Mouse (Mus musculus): ENCODE measurements at regions not wholly inside any gene's neighbourhood (a gene's known extent, or its start where the extent isn't known, plus 50 kb on each side); places are given as distances from the start of the nearest gene placed in this dataset.

DNA sequence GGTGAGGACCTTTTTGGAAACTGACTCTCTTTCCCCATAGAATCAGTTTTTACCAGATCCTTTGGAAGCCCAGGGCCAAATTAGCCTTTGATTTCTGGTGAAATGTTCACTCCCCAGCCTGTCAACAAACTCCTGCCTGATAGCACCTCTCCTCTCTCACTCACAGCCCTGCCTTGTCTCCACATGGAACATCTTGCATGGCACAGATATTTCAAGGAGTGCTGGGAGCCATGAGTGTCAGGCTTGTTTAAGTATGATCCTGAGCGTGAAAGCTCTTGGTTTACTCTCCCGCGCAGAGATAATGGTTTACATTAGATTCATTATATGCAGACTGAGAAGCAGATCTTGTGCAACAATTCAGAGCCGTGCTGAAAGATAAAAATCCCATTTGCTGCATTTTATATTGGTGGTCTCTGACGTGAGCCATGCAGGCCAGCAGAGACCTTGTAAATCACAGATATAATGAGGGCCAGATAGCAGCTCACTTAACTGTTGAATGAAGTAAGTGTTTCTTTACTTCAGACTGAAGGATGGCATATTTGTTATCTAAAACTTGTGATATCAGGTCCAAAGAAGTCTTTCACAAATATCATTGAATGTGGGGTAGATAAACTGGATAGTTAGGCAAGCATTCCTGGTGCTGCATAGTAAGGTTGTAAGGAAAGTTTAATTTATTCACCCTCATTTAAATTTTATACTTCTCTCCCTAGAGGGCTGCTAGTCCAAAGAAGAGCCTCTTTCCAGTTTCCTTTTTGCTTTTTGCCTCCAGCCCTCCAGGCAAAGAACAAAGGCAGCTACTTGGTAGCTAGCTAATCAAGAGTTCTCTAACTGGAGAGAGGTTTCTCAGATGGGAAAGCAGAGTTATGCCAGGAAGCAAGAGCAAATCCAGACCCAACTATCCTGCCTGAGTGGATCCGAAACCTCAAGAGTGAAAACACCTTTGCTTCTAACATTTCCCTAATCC, 81.8 kb downstream of the Tbx18 start:
- Histone ChIP-seq H3K36me3 (ENCODE audit: control insufficient read depth, insufficient read depth, low read length, poor library complexity, severe bottlenecking) (no peaks in the 10 kb centered on the region), H3K9ac (ENCODE audit: insufficient read depth, low read depth, low read length, poor library complexity, severe bottlenecking) (no peak overlapping the region), H3K27ac (ENCODE audit: insufficient read depth, low read depth, low read length, poor library complexity, severe bottlenecking) (no peak overlapping the region), H3K4me1 (ENCODE audit: control insufficient read depth in 2 of 2, insufficient read depth in 2 of 2, low read length in 2 of 2, poor library complexity in 1 of 2) (no peaks in the 10 kb centered on the region), H3K9me3 (ENCODE audit: control insufficient read depth, insufficient read depth, low read depth, low read length) (no peaks in the 10 kb centered on the region), H3K4me3 (ENCODE audit: insufficient read depth in 1 of 2, low read depth in 1 of 2, low read length in 2 of 2, poor library complexity in 1 of 2, severe bottlenecking in 1 of 2) (no peak overlapping the region)
- no peak for DNase-seq (ENCODE audit: low read depth, low spot score)
- TF ChIP-seq ZC3H11A (IDR thresholded peaks at IDR 0.05; ENCODE audit: borderline replicate concordance, low read depth, low read length) (no peak), ZNF384 (IDR thresholded peaks at IDR 0.05; ENCODE audit: low read depth, low read length) (no peak), CHD2 (IDR thresholded peaks at IDR 0.05; ENCODE audit: low read depth, low read length) (no peak), HCFC1 (IDR thresholded peaks at IDR 0.05; ENCODE audit: borderline replicate concordance, insufficient read depth, low read length) (no peak), MAFK (IDR thresholded peaks at IDR 0.05; ENCODE audit: insufficient read depth, low read depth, low read length) (no peak)
- in situ Hi-C loops (cut with MboI; ENCODE audit: low sequenced_read_pairs in 2 of 2, unreplicated experiment in 2 of 2), result no loop called here

DNA sequence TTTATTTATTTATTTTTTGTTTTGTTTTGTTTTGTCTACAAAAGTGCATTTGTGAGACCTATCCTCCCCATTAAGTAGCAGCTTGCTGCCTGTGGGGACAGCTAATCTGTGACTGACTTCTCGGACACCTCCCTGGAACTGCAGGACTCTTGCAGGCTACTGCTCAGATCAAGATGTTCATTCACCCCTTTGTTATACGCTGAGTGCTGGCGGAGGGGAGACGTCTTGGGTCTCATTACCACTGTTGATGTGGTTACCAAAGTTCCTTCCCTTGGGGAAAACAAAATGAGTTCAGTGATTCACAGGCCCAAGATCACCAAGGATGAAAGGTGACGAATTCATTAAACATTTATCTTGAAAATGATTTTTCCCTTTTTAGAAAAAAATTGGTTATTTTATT, 82.7 kb downstream of the Tbx18 start:
- Histone ChIP-seq H3K4me3 (ENCODE audit: insufficient read depth in 1 of 2, low read depth in 1 of 2, low read length in 2 of 2, poor library complexity in 1 of 2, severe bottlenecking in 1 of 2) (no peak overlapping the region), H3K9me3 (ENCODE audit: control insufficient read depth, insufficient read depth, low read depth, low read length) (no peaks in the 10 kb centered on the region), H3K36me3 (ENCODE audit: control insufficient read depth, insufficient read depth, low read length, poor library complexity, severe bottlenecking) (no peaks in the 10 kb centered on the region), H3K27ac (ENCODE audit: insufficient read depth, low read depth, low read length, poor library complexity, severe bottlenecking) (no peak overlapping the region), H3K4me1 (ENCODE audit: control insufficient read depth in 2 of 2, insufficient read depth in 2 of 2, low read length in 2 of 2, poor library complexity in 1 of 2) (no peaks in the 10 kb centered on the region), H3K9ac (ENCODE audit: insufficient read depth, low read depth, low read length, poor library complexity, severe bottlenecking) (no peak overlapping the region)
- DNase-seq (ENCODE audit: low read depth, low spot score), result no peak
- TF ChIP-seq HCFC1 (IDR thresholded peaks at IDR 0.05; ENCODE audit: borderline replicate concordance, insufficient read depth, low read length), result no peak
- TF ChIP-seq ZC3H11A (IDR thresholded peaks at IDR 0.05; ENCODE audit: borderline replicate concordance, low read depth, low read length), result no peak
- no peak for TF ChIP-seq ZNF384 (IDR thresholded peaks at IDR 0.05; ENCODE audit: low read depth, low read length)
- no peak for TF ChIP-seq CHD2 (IDR thresholded peaks at IDR 0.05; ENCODE audit: low read depth, low read length)
- no peak for TF ChIP-seq MAFK (IDR thresholded peaks at IDR 0.05; ENCODE audit: insufficient read depth, low read depth, low read length)
- in situ Hi-C loops (cut with MboI; ENCODE audit: low sequenced_read_pairs in 2 of 2, unreplicated experiment in 2 of 2), result no loop called here

DNA sequence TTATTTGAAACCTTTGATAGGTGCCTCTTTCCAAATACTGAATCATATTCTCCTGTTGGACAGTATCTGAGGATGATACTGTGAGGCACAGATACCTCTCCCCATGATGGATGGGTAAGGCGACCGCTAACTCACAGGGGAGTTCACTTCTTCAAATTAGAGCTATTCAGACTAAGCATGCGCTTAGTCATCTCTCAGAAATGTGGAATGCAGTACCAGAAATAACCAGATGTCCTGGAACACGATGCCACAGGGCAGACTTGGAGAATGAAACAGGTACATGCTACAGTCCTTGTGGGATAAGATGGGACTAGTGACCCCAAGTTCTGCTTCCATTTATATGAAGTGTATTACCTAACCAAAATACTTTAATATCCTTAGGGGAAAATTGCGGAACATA, 86.0 kb downstream of the Tbx18 start:
- Histone ChIP-seq H3K4me1 (ENCODE audit: control insufficient read depth in 2 of 2, insufficient read depth in 2 of 2, low read length in 2 of 2, poor library complexity in 1 of 2) (no peaks in the 10 kb centered on the region), H3K4me3 (ENCODE audit: insufficient read depth in 1 of 2, low read depth in 1 of 2, low read length in 2 of 2, poor library complexity in 1 of 2, severe bottlenecking in 1 of 2) (no peak overlapping the region), H3K9ac (ENCODE audit: insufficient read depth, low read depth, low read length, poor library complexity, severe bottlenecking) (no peak overlapping the region), H3K36me3 (ENCODE audit: control insufficient read depth, insufficient read depth, low read length, poor library complexity, severe bottlenecking) (no peaks in the 10 kb centered on the region), H3K9me3 (ENCODE audit: control insufficient read depth, insufficient read depth, low read depth, low read length) (no peaks in the 10 kb centered on the region), H3K27ac (ENCODE audit: insufficient read depth, low read depth, low read length, poor library complexity, severe bottlenecking) (no peak overlapping the region)
- DNase-seq (ENCODE audit: low read depth, low spot score), result no peak
- TF ChIP-seq MAFK (IDR thresholded peaks at IDR 0.05; ENCODE audit: insufficient read depth, low read depth, low read length), result no peak
- TF ChIP-seq ZNF384 (IDR thresholded peaks at IDR 0.05; ENCODE audit: low read depth, low read length), result no peak
- no peak for TF ChIP-seq CHD2 (IDR thresholded peaks at IDR 0.05; ENCODE audit: low read depth, low read length)
- no peak for TF ChIP-seq HCFC1 (IDR thresholded peaks at IDR 0.05; ENCODE audit: borderline replicate concordance, insufficient read depth, low read length)
- no peak for TF ChIP-seq ZC3H11A (IDR thresholded peaks at IDR 0.05; ENCODE audit: borderline replicate concordance, low read depth, low read length)
- in situ Hi-C loops (cut with MboI; ENCODE audit: low sequenced_read_pairs in 2 of 2, unreplicated experiment in 2 of 2), result no loop called here

DNA sequence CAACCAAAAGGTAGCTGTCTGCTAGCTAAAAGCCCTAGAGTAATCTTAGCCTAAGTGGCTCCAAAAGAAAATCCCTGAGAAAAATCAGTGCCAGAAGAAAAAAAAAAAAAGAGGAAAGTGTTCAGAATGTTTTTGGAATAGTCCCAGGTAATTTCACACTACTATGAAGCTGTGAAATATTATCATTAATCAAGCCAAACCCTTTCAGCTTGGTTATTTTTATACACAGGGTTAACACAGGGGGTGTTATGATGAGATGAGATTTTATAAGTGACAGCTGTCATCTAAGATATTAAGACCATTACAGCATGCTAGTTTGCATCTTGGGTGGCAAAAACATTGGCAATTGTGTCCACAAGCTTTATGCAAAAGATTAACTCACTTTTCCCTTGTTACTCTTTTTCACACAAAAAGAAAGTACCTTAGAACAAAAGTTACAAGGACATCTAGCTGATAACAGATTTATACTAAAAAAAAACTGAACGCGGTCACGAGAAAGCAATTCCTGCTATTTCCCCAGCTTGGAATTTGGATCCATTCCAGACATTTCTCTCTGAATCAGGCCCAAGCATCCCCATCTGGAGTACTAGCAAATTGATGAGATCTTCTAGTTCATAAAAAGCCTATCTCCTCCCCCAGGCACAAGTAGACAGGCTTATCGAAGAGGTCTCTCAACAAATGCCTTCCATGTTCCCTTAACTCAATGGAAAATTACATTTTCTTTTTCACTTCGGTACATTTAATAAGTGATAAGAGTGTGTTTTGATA, 97.0 kb downstream of the Tbx18 start:
- H3K9ac ChIP-seq (ENCODE audit: insufficient read depth, low read depth, low read length, poor library complexity, severe bottlenecking), result no peak overlapping the region
- in situ Hi-C loops (cut with MboI; ENCODE audit: low sequenced_read_pairs in 2 of 2, unreplicated experiment in 2 of 2), result no loop called here
- no peaks in the 10 kb centered on the region for H3K36me3 ChIP-seq (ENCODE audit: control insufficient read depth, insufficient read depth, low read length, poor library complexity, severe bottlenecking)
- H3K27ac ChIP-seq (ENCODE audit: insufficient read depth, low read depth, low read length, poor library complexity, severe bottlenecking), result no peak overlapping the region
- TF ChIP-seq MAFK (IDR thresholded peaks at IDR 0.05; ENCODE audit: insufficient read depth, low read depth, low read length), result no peak
- no peaks in the 10 kb centered on the region for H3K9me3 ChIP-seq (ENCODE audit: control insufficient read depth, insufficient read depth, low read depth, low read length)
- DNase-seq (ENCODE audit: low read depth, low spot score), result no peak
- H3K4me1 ChIP-seq (ENCODE audit: control insufficient read depth in 2 of 2, insufficient read depth in 2 of 2, low read length in 2 of 2, poor library complexity in 1 of 2), result no peaks in the 10 kb centered on the region
- no peak overlapping the region for H3K4me3 ChIP-seq (ENCODE audit: insufficient read depth in 1 of 2, low read depth in 1 of 2, low read length in 2 of 2, poor library complexity in 1 of 2, severe bottlenecking in 1 of 2)
